Mouse (Mus musculus) embryo, embryonic 9.5 days (tissue): ENCODE results near the gene Col1a2.

Experiments used
- DNase-seq: peaks from one replicate; pipeline ENCODE4 v3.0.0-alpha.2; 2017; ENCODE audit errors: extremely low spot score

Col1a2 gene

GRCm38 (mm10) chr6:4504603-4505131 lies at the start of gene Col1a2:
Gene Col1a2, plus strand, starts transcription at chr6:4504814.
- peak; percentile 49 for DNase-seq

- peak; percentile 24 for DNase-seq
Measured at GRCm38 (mm10) chr6:4455518-4455917, 49.1 kb upstream of the Col1a2 start.

- DNase-seq, result peak; percentile 58
Measured at GRCm38 (mm10) chr6:4455961-4456617, 48.5 kb upstream of the Col1a2 start.

GRCm38 (mm10) chr6:4456691-4457447 lies 47.7 kb upstream of the Col1a2 start:
- DNase-seq, result peak; percentile 67

- peak; percentile 75 for DNase-seq
Measured at GRCm38 (mm10) chr6:4457555-4457996, 47.0 kb upstream of the Col1a2 start.

GRCm38 (mm10) chr6:4465320-4465719 lies 39.3 kb upstream of the Col1a2 start:
- DNase-seq, result no peak

GRCm38 (mm10) chr6:4483577-4483936 lies 21.1 kb upstream of the Col1a2 start:
- DNase-seq, result no peak

- peak; percentile 39 for DNase-seq
Measured at GRCm38 (mm10) chr6:4483937-4484601, 20.5 kb upstream of the Col1a2 start.

- no peak for DNase-seq
Measured at GRCm38 (mm10) chr6:4488349-4488748, 16.3 kb upstream of the Col1a2 start.

- DNase-seq, result peak; percentile 28
Measured at GRCm38 (mm10) chr6:4488966-4489365, 15.6 kb upstream of the Col1a2 start.

GRCm38 (mm10) chr6:4489366-4490245 lies 15.0 kb upstream of the Col1a2 start:
- peak; percentile 70 for DNase-seq

GRCm38 (mm10) chr6:4493666-4494065 lies 10.9 kb upstream of the Col1a2 start:
- no peak for DNase-seq

GRCm38 (mm10) chr6:4496428-4496827 lies 8.2 kb upstream of the Col1a2 start:
- no peak for DNase-seq

- peak; percentile 31 for DNase-seq
Measured at GRCm38 (mm10) chr6:4503106-4503505, 1.5 kb upstream of the Col1a2 start.

GRCm38 (mm10) chr6:4505158-4505997 lies 764 bp downstream of the Col1a2 start:
- peak; percentile 73 for DNase-seq

GRCm38 (mm10) chr6:4506106-4506505 lies 1.5 kb downstream of the Col1a2 start:
- DNase-seq, result peak; percentile 69

GRCm38 (mm10) chr6:4506791-4507190 lies 2.2 kb downstream of the Col1a2 start:
- DNase-seq, result no peak

GRCm38 (mm10) chr6:4507323-4507722 lies 2.7 kb downstream of the Col1a2 start:
- no peak for DNase-seq

GRCm38 (mm10) chr6:4508279-4508678 lies 3.7 kb downstream of the Col1a2 start:
- no peak for DNase-seq

GRCm38 (mm10) chr6:4509395-4509794 lies 4.8 kb downstream of the Col1a2 start:
- DNase-seq, result no peak
